Mouse (Mus musculus) left cerebral cortex, postnatal 25 days (tissue): ENCODE data around the gene Ubn2. TPM values are rescaled to one million over a fixed set of nuclear protein-coding genes. Genes with fewer than 3 reads are reported as not detected.
A peak's percentile ranks its signal among the peaks of the same experiment; 100 is the strongest.
"Not testable (repeated sequence)": the region's sequence is repeated elsewhere in the genome, so short reads cannot be mapped to it uniquely, and the experiment has no call there.

ENCODE experiments used
- DNase-seq, 2 experiments: peaks; one replicate each; pipeline ENCODE4 v3.0.0; 2022; ENCODE audit warnings: low spot score in 2 of 2, mixed read lengths in 1 of 2
- intact Hi-C: fragments of 180-260 bp; cut with DNase I; formaldehyde crosslinking; loops from one replicate; pipeline ENCODE4 v1.15.1; 2025
- total RNA-seq, 2 experiments: library from RNA; stranded (reverse); gene quantifications; 2 replicates each; pipeline ENCODE4 v1.2.3; 2021

Ubn2 gene
- 10 to 100 TPM; 40.0 to 51.6 TPM for total RNA-seq

DNA sequence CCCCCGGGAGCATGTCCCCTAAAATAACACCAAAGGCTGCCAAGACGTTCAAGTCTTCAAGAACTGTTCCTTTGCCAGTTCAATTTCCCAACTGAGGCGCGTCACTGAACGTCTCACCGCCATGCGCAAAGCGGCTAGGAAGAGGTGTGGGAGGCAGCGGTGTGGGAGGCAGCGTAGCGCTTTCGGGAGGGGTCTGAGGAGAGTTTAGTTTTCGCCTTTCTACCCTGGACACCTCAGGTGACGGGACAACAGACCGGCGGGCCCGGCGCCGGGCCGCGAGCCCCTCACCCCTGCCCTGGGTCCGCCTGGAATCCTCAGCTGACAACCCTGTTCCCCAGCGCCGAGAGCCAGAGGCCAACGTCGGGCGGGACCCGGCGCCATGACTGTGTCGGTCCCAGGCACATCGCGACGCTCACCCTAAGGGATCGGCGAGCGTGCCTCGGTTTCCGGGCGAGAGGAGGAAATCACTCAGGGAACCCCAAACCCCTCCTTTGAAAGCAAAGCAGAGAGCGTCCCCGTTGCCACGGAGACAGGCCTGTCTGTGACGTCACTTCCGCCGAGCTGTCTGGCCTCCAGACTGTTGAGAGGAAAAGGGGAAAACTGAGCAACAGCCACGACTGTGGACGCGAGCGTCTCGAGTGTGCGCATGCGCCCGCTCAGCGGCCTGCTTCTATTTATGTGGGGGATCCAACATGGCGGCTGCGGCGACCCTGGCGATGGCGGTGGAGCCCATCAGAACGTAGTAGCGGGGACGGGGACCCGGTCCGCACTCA, at the start of gene Ubn2:
Gene Ubn2, plus strand, starts transcription at position 690 of the 773 bp plus-strand sequence.
- intact Hi-C loops = loop anchor here (5.0 kb wide), 1 partner anchor 99 kb away; the partner anchor contains the start of gene Fmc1
- peak; percentile 98 to 99 for DNase-seq

DNA sequence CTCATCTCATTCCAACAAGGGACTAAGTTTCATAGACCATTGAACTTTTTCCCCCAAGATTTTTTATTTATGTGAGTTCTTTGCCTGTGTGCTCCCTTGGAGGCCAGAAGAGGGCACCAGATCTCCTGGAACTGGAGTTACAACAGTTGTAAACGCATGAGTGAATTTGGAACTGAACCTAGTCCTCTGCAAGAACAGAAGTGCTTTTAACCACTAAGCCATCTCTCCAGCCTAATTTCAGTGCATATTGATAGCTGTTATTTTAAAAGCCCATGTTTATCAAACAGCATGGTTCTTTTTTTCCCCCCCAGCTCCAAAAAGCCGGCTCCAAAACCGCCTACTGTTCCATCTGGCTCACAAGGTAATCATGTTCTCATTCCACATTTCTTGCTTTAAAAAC, 44.1 kb upstream of the Ubn2 start:
- intact Hi-C loops = no loop called here
- peak; percentile 21 to 70 for DNase-seq

- intact Hi-C loops = loop anchor here (5.0 kb wide), 1 partner anchor 100 kb away; the partner anchor contains the start of gene Fmc1
- DNase-seq = not testable (repeated sequence)
Measured at GRCm38 (mm10) chr6:38432457-38432856, 1.3 kb upstream of the Ubn2 start.

DNA sequence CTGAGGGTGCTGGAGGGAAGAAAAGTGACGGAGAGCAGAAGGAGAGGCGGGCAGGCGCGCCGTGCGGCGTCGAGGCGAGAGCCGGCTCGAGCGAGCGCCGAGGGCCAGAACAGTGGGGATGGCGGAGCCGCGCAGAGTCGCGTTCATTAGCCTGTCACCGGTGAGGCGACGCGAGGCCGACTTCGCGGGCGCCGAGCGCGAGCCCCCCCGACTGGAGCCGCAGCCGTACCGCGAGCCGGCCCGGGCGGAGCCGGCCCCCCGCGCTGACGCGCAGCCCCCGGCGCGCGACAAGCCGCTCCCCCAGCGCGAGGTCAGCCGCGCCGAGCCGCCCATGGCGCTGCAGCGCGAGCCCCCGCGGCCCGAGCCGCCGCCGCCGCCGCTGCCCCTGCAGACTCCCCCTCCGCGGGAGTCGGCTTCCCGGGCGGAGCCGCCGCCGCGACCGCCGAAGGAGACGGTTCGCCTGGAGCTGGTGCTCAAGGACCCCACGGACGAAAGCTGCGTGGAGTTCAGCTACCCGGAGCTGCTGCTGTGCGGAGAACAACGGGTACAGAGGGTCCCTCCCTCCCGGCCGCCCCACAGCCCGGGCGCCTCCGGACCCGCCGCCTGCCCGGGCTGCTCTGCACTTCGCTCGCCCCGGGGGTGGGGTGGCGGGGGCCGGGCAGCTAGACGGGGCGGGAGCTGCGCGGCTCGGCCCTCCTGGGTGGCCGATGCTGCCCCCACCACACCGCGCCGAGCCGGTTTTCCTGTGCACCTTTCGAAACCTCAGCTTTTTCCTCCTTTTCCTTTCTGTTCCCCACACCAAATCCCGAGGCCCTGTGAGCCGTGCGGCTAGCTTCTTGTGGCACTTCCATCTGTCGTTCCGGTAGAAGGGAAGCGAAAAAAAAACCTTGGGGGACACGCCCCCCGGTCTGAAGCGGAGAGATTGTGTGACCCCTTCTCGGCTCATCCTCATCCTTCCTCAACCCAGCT, 589 bp downstream of the Ubn2 start:
- peak; percentile 52 to 69 for DNase-seq
- intact Hi-C loops = loop anchor here (5.0 kb wide), 1 partner anchor 98 kb away; the partner anchor contains the start of gene Fmc1

GRCm38 (mm10) chr6:38443842-38444241, 10.1 kb downstream of the Ubn2 start:
- intact Hi-C loops = no loop called here
- DNase-seq = no peak

GRCm38 (mm10) chr6:38448295-38448694, 14.5 kb downstream of the Ubn2 start:
- intact Hi-C loops = no loop called here
- DNase-seq = no peak

- intact Hi-C loops = no loop called here
- no peak for DNase-seq
Measured at GRCm38 (mm10) chr6:38453049-38453448, 19.3 kb downstream of the Ubn2 start.

GRCm38 (mm10) chr6:38456425-38456824, 22.7 kb downstream of the Ubn2 start:
- DNase-seq, intact Hi-C loops: not testable (repeated sequence)

DNA sequence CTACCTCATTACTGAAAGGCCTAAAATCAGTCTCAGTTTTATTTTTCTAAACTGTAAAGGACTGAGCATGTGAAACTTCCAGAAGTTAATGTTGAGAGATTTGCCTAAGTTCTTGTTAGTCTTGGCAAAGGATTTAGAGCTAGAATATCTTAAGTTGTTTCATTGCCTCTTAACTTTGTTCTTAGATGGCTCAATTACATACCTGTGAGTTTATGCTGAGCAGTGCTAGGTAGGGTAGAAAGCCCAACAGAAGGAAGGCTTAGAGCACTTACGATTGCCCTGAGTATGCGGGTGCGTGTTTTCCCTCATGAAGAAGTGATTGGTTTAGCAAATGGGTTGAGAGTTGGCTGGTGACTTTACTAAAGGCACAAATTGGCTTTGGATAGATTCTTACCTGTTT, 24.3 kb downstream of the Ubn2 start:
- no peak for DNase-seq
- intact Hi-C loops = no loop called here

DNA sequence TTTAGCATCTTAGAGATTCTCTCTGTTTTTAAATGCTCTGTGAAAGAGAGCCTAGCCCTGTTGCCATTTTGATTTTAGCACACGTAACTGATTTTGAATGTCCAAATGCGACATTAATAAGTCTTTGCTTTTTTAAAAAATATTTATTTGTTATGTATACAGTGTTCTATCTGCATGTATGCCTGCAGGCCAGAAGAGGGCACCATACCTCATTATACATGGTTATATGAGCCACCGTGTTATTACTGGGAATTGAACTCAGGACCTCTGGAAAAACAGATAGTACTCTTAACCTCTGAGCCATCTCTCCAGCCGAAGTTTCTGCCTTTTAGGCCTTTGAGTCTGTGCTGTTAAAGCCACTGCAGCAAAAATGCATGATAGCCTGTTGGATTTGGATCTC, 35.8 kb downstream of the Ubn2 start:
- intact Hi-C loops = no loop called here
- DNase-seq = no peak

DNA sequence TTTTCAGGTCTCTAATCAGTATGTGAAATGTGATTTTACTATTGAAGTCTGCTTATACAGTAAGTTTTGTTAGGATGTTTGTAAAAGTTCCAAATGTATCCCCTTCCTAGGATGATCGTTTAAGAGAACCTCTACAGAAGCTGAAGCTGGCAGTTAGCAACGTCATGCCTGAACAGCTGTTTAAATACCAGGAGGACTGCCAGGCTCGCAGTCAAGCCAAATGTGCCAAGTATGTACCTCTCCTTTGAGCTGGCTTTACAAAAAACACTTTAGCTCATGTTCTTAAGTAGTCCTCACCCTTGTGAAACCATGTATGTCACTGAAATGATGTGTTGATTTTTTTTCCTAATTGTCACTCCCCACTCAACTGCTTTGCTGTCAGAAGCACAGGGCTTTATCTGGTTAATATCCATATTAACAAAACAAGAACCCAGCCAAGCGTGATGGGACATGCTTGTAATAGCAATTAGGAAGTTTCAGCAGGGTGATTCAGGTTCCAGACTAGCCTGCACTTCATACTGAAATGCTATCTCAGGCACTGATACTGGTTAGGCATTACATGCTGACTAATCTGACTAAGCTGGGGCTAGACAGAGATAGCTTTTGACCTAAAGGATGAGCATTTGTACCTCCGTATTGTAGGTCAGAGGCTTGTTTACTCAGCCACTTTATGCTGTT, 48.1 kb downstream of the Ubn2 start:
- intact Hi-C loops = no loop called here

GRCm38 (mm10) chr6:38492550-38492949, 58.8 kb downstream of the Ubn2 start:
- peak in 1 of 2 experiments; percentile 10 for DNase-seq
- intact Hi-C loops = loop anchor here (5.0 kb wide), 1 partner anchor 105 kb away; no protein-coding TSS in a partner anchor

More for the DNA sequence above, 48.1 kb downstream of the Ubn2 start:
- peak in 1 of 2 experiments; percentile 20 for DNase-seq

DNA sequence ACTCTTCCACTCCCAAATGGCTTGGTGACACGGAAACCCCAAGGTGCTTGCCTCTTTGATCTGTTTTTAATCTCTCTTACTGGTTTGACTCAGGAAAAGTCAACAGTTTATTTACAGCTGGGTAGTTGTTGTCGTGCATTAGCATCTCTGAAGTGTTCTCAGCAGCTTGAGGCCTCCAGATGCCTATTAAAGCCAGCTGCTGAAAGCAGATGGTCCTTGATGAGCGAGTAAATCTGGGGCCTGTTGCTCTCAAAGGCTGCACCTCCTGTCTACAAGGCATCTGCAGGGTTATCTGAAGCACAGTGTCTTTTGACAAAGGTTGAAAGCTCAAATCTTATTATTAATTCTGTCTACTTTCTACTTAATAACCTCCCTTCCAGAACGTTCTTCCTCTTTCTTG, 61.9 kb downstream of the Ubn2 start:
- no peak for DNase-seq
- intact Hi-C loops = no loop called here

- intact Hi-C loops = no loop called here
- DNase-seq = no peak
Measured at GRCm38 (mm10) chr6:38512096-38512495, 78.3 kb downstream of the Ubn2 start.

DNA sequence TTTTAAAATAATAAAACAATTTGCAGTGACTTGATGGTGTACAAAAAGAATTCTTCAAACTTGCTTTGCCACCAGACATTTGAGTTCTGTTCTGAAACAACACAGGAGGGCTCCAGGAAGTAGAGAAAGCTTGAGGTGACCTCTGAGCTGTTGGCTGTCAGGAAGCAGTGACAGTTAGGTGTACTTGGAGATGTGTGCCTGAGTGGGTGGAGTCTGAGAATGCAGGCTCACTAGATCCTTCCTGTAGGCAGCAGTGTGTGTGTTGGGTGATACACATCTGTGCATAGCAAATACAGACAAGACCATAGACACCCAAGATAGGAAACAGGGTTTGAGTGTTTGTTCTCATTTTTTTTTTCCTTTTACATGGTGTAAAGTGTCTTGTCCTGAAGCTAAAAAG, 79.1 kb downstream of the Ubn2 start:
- intact Hi-C loops = no loop called here

DNA sequence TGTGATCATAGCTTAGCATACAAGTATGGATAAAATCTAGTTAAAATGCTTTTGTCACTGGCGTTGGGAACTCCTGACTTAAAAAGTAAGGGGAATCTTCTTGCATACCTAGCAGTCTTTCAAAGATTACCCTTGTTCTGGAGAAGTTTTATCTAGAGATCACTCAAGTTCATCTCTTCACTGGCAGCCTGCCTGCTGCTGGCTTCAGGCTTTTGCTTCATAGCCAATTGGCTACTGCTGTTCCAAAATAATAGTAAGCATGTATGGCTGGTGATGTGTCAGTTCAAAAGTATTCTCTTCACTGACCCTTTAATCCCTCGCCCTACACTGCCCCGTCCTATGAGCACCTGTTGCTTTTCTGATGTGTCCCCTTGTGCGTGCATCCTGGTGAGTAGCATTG, 81.5 kb downstream of the Ubn2 start:
- no peak for DNase-seq
- intact Hi-C loops = no loop called here

More for the DNA sequence above, 79.1 kb downstream of the Ubn2 start:
- DNase-seq = no peak

DNA sequence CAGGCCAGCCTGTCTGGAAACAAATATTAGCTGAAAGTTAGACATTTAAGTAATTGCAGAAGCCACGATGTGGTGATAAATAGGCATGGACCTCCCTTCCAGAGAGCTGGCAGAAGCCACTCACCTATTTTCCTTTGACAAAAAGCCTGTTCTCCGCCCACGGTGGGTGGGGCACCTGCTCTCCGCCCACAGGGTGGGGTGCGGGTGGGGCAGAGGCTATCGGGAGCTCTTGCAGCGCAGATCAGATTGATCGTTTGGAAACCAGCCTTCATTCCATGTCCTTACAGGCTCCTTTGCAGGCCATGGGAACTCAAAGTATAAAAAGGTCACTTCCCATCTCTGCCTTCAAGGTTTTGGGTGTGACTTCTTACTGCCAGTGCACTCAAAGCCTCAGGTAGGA, 90.1 kb downstream of the Ubn2 start:
- intact Hi-C loops = no loop called here

DNA sequence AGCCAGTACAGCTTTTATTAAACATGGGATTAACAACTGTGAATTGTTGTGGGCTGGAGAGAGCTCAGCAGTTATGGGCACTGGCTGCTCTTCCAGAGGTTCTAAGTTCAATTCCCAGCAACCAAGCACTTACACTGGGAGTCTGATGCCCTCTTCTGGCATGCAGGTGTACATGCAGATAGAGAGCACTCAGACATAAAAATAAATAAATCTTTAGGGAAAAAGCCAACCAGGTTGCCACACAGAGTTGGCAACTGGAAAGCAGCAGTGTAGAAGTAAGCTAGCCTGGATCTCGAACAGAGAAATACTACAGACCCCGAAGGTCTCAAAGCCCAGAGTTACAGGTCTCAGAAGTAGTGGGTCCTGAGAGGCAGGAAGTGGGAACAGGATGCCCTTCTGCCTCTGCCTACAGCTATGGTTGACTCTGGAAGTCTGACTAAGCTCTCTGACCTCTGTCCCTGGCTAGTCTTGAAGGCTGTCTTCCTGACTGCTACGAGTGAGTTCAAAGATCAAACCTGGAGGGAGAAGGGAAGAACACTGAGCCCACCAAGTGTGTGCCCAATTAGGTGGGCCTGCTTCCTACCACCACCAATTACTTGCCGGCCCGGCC, 97.6 kb downstream of the Ubn2 start:
- intact Hi-C loops = loop anchor here (5.0 kb wide), 1 partner anchor 99 kb away; the partner anchor contains the start of gene Ubn2

More for the DNA sequence above, 90.1 kb downstream of the Ubn2 start:
- DNase-seq = no peak

More for the DNA sequence above, 97.6 kb downstream of the Ubn2 start:
- DNase-seq = peak in 1 of 2 experiments; percentile 27
